Mouse (Mus musculus): ENCODE measurements at regions not wholly inside any gene's neighbourhood (a gene's known extent, or its start where the extent isn't known, plus 50 kb on each side); places are given as distances from the start of the nearest gene placed in this dataset.

GRCm38 (mm10) chr2:109576946-109577345, 97.6 kb upstream of the Bdnf start:
- ChIA-PET POLR2A (no interaction called here), CTCF (no interaction called here)
- in situ Hi-C loops (cut with MboI; ENCODE audit: low pct_unique_long_range_greater_than_20kb), result no loop called here
- TF ChIP-seq CTCF (IDR thresholded peaks at IDR 0.05), result no peak
- no peak for DNase-seq (ENCODE audit: low read depth, low spot score)
- no peak for ATAC-seq
- H3K27me3 ChIP-seq, result no peaks in the 10 kb centered on the region

GRCm38 (mm10) chr2:109578870-109579310, 95.6 kb upstream of the Bdnf start:
- CTCF ChIA-PET, result interaction anchor here (1.1 kb wide), 1 partner anchor 29 kb away, joined by 3 read pairs; no protein-coding TSS in a partner anchor
- DNase-seq (ENCODE audit: low read depth, low spot score) (no peak), ATAC-seq (no peak)
- in situ Hi-C loops (cut with MboI; ENCODE audit: low pct_unique_long_range_greater_than_20kb), result no loop called here
- no peaks in the 10 kb centered on the region for H3K27me3 ChIP-seq
- POLR2A ChIA-PET, result no interaction called here
- TF ChIP-seq CTCF (IDR thresholded peaks at IDR 0.05), result no peak

GRCm38 (mm10) chr2:109618341-109619058, 56.0 kb upstream of the Bdnf start:
- ChIA-PET CTCF (no interaction called here), POLR2A (no interaction called here)
- ATAC-seq (no peak), DNase-seq (ENCODE audit: low read depth, low spot score) (peak; percentile 30)
- no peak for TF ChIP-seq CTCF (IDR thresholded peaks at IDR 0.05)
- H3K27me3 ChIP-seq, result peaks cover 4% of the 10 kb centered on the region
- in situ Hi-C loops (cut with MboI; ENCODE audit: low pct_unique_long_range_greater_than_20kb), result no loop called here

GRCm38 (mm10) chr2:109619676-109620075, 54.8 kb upstream of the Bdnf start:
- peaks cover 4% of the 10 kb centered on the region for H3K27me3 ChIP-seq
- ChIA-PET POLR2A (no interaction called here), CTCF (no interaction called here)
- ATAC-seq, result no peak
- in situ Hi-C loops (cut with MboI; ENCODE audit: low pct_unique_long_range_greater_than_20kb), result no loop called here
- TF ChIP-seq CTCF (IDR thresholded peaks at IDR 0.05), result no peak
- DNase-seq (ENCODE audit: low read depth, low spot score), result no peak

- no peak for TF ChIP-seq CTCF (IDR thresholded peaks at IDR 0.05)
- POLR2A ChIA-PET, result no interaction called here
- no peak for ATAC-seq
- CTCF ChIA-PET, result no interaction called here
- DNase-seq (ENCODE audit: low read depth, low spot score), result no peak
- in situ Hi-C loops (cut with MboI; ENCODE audit: low pct_unique_long_range_greater_than_20kb), result no loop called here
- peaks cover 4% of the 10 kb centered on the region for H3K27me3 ChIP-seq
These were observed 52.9 kb upstream of the Bdnf start for GRCm38 (mm10) chr2:109621595-109621994.

Measured in Patski (cell line).